Mouse (Mus musculus) monocyte, adult 59 days (primary cell): Measurements from ENCODE around the gene Espnl. TPM values are rescaled to one million over a fixed set of nuclear protein-coding genes. Genes with fewer than 3 reads are reported as not detected.

Experiments
- total RNA-seq, 2 experiments: library from RNA; stranded (reverse); gene quantifications; one replicate each; pipeline ENCODE4 v1.2.4; 2023

The Espnl gene
- not detected for total RNA-seq

GRCm38 (mm10) chr1:91321760-91322438 is at the start of gene Espnl:
Espnl (plus strand) TSS chr1:91322075.

GRCm38 (mm10) chr1:91297799-91298744 is 23.8 kb upstream of the Espnl start, which contains the start of gene Scly:
Scly (plus strand) TSS chr1:91298338.

GRCm38 (mm10) chr1:91350841-91351240 is 29.0 kb downstream of the Espnl start, which contains the start of gene Klhl30:
Klhl30 (plus strand) TSS chr1:91351016.

DNA sequence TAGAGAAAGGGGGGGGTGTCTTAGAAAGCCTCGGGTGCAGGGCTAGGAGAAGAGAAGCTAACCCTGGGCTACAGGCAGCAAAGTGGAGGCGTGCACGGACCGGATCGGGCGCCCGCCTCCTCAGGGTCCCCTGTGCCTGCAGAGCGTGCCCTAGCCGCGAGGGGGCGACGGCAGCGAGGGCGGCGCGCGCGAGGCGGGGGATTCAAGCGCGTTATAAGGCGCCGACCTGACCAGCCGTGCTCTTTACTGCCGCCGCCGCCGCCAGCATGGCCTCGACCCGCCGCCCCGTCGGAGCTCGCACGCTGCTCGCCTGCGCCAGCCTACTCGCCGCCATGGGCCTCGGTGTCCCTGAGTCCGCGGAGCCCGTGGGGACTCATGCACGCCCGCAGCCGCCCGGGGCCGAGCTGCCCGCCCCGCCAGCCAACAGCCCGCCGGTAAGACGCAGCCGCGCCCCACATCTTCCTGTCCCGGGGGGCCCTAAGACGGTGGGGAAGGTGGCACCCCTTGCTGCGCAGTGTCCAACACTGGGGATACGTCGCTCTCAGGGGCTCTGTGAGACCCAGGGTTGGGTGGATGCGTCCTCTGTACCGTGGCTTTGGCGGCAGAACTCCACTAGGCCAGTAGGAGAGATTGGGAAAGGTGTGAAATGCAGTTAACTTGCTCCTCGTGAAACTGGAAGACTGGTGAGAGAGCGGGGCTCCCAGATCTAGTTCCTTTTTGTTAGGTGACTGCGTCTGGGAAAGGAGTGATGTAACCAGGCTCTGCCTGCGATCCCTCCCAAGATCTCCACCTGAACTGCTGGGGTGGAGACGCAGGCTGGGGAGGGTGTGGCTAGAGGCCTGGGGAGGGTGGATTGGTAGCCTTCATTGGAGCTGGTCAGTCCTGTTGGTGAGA is 44.6 kb downstream of the Espnl start, which contains the start of gene Erfe:
Erfe (plus strand) TSS at position 216 of the 894 bp plus-strand sequence.

Other genes with a start within 250 kb of the Espnl start
- under 1 TPM; 0.18 to 0.58 TPM for gene Rbm44, start 177.0 kb upstream of the Espnl start, total RNA-seq
- gene Ramp1, start 142.3 kb upstream of the Espnl start, total RNA-seq = 10 to 100 TPM; 40.2 to 40.8 TPM
- 100 to 1,000 TPM; 155 to 183 TPM for gene Ube2f, start 71.8 kb upstream of the Espnl start, total RNA-seq
- gene Scly, start 23.7 kb upstream of the Espnl start, total RNA-seq = 10 to 100 TPM; 20.5 to 22.1 TPM
- not detected for gene Klhl30, start 28.9 kb downstream of the Espnl start, total RNA-seq
- not detected for gene Erfe, start 44.4 kb downstream of the Espnl start, total RNA-seq
- gene Ilkap, start 76.7 kb downstream of the Espnl start, total RNA-seq = 10 to 100 TPM; 77.4 to 81.4 TPM
- gene Hes6, start 92.0 kb downstream of the Espnl start, total RNA-seq = 10 to 100 TPM; 18.7 to 23.4 TPM
- 10 to 100 TPM; 11.0 to 16.2 TPM for gene Per2, start 137.2 kb downstream of the Espnl start, total RNA-seq
- 1 to 10 TPM; 4.5 to 4.7 TPM for gene Traf3ip1, start 172.6 kb downstream of the Espnl start, total RNA-seq
- 10 to 100 TPM in 1 of 2 experiments, 1 to 10 TPM in 1; 7.7 to 12.5 TPM for gene Asb1, start 218.5 kb downstream of the Espnl start, total RNA-seq